Mouse (Mus musculus) adrenal gland, adult 2 months (tissue): ENCODE results near the gene Rnf11. TPM values are rescaled to one million over a fixed set of nuclear protein-coding genes. Genes with fewer than 3 reads are reported as not detected.

Experiments
- DNase-seq: peaks from one replicate; pipeline ENCODE4 v3.0.0; 2021
- polyA plus RNA-seq: library from polyadenylated mRNA; depleted of rRNA; stranded (reverse); fragments of >200 nt; gene quantifications from 2 replicates; pipeline ENCODE4 v1.2.3, GENCODE M21; 2012
- total RNA-seq, 2 experiments: library from RNA; stranded (reverse); gene quantifications; 2 replicates each; pipeline ENCODE4 v1.2.3; 2021

The Rnf11 gene
- total and polyA plus RNA-seq, 3 experiments = 159 to 288 (median 184) TPM

- no peak for DNase-seq
These were observed 39.6 kb downstream of the Rnf11 start for GRCm38 (mm10) chr4:109444951-109445350.

DNA sequence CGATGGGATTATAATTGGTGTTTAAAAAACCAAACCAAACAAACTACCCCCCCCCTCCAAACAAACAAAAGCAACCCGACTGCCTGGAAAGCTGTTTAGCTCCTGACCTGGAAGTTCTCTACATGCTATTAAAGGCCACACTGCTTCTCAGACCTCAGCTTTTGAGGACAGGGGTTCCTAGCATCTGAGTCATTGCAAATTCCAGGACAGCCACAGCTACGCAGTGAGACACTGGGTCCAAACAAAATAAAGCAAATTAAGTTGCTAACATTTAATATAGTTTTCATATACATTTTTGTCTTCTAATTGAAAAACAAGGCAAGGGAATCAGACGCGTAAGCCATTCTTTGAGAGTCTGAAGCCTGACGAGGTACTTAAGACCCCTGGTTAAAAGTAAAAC lies 40.1 kb downstream of the Rnf11 start:
- no peak for DNase-seq

- DNase-seq = no peak
These were observed 41.9 kb downstream of the Rnf11 start for GRCm38 (mm10) chr4:109442649-109443048.

DNA sequence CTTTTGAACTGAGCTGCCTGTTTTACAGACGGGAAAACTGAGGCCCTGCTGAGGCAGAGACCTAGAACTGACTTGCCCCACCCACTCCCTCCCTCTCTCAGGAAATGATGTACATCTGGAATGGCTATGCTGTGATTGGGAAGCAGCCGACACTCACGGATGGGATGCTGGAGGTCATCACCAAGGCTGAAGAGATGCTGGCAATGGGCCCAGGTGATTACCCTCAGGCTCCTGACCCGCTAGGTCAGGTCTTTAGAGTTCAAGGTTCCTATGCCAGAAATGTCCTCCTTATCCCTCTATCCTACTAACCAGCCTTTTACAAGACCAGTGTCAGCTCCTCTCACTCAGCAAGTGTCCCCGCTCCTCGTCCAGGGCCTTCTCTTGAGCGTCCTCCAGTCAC lies 42.4 kb downstream of the Rnf11 start:
- DNase-seq = peak; percentile 60

- DNase-seq = no peak
These were observed 43.5 kb downstream of the Rnf11 start for GRCm38 (mm10) chr4:109441000-109441399.

GRCm38 (mm10) chr4:109440381-109440780 lies 44.1 kb downstream of the Rnf11 start:
- DNase-seq = no peak

GRCm38 (mm10) chr4:109439825-109440248 lies 44.7 kb downstream of the Rnf11 start:
- DNase-seq = no peak

DNA sequence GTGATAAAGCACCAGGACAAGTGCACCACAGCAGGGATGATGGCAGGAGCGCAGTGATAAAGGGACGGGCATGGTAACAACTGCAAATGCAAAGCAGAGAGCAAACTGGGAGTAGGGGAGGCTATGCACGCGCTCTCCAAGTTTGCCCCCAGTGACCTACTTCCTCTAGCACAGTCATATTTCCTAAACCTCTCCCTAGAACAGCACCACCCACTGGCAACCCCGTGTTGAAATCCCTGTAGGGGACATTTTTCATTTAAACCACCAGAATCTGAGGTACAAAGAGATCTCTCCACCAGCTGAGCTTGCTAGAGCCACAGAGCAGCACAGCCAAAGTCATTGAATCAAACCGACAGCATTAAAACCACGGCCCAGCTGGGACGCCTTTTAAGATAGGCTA lies 45.4 kb downstream of the Rnf11 start:
- no peak for DNase-seq

DNA sequence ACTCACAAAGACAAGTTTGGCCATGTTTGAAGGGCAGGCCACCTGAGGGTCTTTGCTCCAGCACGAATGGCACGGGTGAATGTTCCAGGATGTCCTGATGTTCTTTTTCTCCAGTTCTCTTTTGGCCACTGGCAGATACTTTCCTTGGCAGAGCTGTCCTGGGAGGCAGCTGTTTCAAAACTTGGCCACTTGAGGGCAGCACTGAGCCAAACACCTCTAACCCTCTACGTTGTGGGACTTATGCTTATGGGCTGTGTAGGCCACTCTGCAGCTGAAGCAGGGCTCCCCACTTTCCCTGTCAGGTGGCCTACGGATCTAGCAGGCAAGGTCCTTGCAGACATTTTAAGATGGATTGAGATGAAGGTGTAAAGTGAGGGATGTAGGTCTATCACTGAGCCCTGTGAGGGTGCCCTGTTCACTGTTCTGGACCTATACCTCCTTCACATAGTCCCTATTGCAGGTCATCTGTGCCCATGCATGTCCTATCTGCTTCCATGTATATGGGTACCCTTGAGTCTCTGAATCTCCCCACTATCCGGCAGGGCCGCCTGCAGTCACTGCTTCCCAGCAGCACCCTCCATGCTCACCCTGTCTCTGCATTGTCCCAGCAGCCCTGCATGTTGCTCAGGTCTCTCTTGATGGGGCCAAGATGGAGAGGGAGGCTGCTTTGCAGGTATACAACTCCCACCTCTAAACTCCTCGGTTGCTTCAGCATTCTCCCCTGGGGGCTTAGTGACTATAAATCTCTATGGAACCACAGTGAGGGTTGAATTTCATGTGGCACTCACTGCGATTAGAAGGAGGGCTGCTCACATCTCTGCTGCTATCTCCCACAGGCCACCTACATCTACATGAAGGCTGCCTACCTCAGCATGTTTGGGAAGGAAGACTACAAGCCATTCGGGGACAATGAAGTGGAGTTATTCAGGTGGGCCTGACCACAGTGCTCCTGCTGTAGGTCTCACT lies 46.3 kb downstream of the Rnf11 start:
- DNase-seq = peak; percentile 74

GRCm38 (mm10) chr4:109434256-109434655 lies 50.3 kb downstream of the Rnf11 start:
- no peak for DNase-seq

GRCm38 (mm10) chr4:109433641-109434040 lies 50.9 kb downstream of the Rnf11 start:
- peak; percentile 88 for DNase-seq

DNA sequence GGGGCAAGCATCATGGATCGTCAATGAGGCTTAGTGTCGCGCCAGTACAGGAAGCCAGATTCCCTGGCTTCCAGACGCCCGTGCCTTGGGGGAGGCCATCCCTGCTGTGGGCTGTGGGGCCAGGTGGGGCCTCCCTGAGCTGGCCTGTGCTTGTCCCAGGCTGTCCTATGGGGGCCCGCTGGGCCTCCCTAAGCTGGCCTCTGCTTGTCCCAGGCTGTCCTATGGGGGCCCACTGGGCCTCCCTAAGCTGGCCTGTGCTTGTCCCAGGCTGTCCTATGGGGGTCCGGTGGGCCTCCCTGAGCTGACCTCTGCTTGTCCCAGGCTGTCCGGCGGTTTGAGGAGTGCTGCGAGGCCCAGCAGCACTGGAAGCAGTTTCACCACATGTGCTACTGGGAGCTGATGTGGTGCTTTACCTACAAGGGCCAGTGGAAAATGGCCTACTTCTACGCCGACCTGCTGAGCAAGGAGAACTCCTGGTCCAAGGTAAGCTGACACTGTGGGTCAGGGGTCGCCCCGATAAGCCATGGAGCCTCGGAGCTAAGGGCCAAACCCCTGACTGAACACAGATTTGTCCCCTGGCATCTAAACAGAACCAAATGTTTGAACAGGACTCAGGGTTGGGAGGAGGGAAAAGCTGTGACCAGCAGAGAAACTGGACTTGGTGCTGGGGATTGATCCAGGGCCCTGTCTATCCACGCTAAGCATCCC lies 51.7 kb downstream of the Rnf11 start:
- no peak for DNase-seq

- peak; percentile 57 for DNase-seq
These were observed 53.7 kb downstream of the Rnf11 start for GRCm38 (mm10) chr4:109430854-109431253.

DNA sequence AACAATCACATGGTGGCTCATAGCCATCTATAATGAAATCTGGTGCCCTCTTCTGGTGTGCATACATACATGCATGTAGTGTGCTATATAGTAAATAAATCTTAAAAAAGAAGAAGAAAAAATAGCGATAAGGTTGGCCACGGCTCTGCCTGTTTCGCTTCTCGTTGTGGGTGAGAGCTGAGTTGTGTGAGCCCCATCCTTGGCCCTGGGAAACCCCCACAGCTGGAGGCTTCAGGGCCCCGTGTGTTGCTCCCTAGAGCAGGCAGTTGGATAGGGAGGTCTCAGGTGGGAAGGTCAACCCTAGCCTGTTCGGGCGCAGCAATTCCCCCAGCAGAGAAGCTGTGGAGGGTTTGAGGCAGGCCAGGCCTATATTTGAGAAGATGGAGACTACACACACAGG lies 54.3 kb downstream of the Rnf11 start:
- DNase-seq = no peak

DNA sequence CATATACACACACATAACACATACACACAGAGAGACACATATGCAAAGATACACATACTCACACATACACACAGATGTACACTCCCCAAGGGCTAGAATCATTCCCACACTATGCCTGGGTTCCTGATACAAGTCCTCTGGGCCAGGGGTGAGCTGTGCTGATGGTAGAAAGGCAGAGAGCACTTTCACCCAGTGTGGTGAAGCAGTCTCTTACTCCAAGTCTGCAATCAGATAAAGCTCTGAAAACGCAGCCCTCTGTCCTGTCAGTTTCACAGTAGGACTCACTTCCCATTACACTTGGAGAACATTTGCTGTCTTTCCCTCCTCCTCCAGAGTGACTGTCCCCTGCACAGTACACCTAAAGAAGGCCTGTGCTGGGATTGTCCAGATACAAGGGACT lies 57.5 kb downstream of the Rnf11 start:
- no peak for DNase-seq

DNA sequence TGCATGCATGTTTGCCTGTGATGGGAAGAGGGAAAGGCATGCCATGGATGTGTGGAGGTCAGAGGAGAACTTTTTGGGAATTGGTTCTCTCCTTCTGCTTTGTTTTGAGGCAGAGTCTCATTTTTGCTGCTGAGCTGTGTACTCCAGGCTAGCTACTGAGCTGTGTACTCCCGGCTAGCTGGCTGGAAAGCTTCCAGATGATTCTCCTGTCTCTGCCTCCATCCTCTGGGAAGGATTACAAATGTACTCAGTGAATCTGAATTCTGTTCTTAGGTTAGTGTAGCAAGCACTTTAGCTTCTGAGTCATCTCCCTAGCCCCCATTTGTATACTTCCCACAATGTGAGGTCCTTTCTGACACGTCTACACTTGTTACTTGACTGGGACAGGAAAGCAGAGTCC lies 61.1 kb downstream of the Rnf11 start:
- DNase-seq = no peak

DNA sequence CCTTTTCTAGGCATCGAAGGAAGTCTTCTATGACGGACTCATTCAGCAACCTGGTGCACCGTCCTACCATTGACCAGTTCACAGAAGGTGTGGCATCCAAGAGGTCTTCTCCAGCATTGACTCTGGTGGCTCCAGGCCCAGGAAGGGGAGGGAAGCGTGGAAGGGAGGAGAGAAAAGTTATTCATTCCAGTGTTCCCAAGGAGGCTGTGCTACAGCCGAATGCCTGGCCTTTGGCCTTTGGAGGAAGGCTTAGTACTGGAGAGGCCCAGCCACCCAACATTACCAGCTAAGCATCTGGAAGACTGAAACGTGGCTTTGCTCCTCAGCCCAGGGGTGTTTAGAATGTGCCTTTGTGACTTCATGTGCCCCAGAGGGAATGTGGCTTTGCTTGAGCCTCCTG lies 62.1 kb downstream of the Rnf11 start:
- no peak for DNase-seq

GRCm38 (mm10) chr4:109421608-109422007 lies 62.9 kb downstream of the Rnf11 start:
- no peak for DNase-seq

- DNase-seq = no peak
These were observed 64.3 kb downstream of the Rnf11 start for GRCm38 (mm10) chr4:109420138-109420795.

GRCm38 (mm10) chr4:109419563-109419962 lies 65.0 kb downstream of the Rnf11 start:
- no peak for DNase-seq

DNA sequence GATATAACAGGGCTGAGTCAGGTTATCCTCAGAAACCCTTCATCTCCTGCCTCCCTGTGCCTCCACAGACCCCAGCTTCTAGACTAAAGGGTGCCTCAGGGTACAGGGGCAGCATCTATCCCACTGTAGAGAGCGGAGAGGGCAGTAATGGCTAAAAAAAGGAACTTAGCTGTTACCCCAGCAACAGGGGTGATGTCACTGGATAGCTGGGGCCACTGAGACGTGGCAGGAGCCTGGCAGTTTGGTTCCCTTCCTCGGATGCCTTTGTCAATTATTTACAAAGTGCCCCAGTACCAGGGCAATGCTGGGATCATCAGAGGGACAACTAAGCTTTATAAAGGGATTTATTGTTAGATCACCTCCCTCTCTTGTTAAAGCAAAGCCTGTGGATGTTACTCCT lies 65.5 kb downstream of the Rnf11 start:
- DNase-seq = no peak

DNA sequence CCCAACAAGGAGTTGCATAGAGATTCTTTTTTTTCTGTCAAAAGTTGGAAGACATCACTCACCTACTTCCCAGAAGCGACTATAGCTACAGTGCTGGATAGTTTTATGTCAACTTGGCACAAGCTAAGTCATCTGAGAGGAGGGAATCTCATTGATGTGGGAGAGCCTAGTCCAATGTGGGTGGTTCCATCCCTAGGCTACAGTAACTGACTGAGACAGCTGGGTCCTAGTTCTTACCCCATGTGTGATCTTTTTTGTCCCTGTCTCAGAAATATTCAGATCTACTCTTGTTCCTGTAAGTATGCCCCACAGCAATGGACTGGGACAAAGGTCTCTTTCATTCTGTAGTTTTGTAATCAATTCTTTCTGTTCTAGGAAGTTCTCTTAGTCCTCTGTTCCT lies 66.5 kb downstream of the Rnf11 start:
- DNase-seq = no peak

DNA sequence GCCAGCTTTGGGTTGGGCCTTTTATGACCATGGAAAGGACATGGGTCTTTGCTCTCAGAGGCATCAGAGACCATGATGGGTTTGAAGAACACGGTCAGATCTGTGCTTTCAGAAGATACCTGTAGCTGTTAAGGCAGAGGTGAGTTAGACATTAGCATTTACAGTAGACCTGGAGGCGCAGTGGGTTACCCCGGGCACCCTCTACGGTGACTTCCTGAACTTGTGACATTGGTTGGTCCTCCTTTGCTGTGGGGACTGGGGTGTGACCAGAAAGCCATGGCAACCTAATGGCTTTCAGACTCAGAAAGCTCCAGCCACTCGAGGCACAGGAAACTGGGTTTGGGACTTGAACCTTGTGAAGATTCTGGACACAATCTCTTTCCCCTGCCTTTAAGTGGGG lies 72.3 kb downstream of the Rnf11 start:
- DNase-seq = no peak
